ENCODE assay signal across 8 mouse cellular contexts in the genomic region with DNA sequence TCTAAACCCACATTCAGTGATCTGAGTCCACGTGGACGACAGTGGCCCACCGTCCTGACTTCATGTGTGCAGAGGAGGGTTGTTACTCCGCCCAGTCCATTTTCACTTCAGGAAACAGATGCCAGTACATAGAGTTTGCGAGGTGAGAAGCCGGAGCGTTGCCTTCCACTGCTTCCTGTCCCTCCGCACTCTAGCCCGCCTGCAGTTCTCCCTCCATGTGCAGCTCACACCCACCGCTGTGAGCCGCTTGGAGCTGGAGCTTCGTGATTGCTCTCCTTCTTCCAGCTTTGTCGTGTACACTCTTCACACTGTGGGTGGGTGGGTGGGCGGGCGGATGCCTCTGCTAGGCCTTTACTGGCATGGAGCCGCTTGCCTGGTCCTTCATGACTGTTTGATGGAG. TPM values are rescaled to one million over a fixed set of nuclear protein-coding genes. Genes with fewer than 3 reads are reported as not detected.
A peak's percentile ranks its signal among the peaks of the same experiment; 100 is the strongest.
DNase-seq lines count a peak whose midpoint lies in the region; ATAC-seq lines count a peak whose summit lies in the region.

No protein-coding gene starts in this region.

- no peaks in the 10 kb centered on the region for H3K9me3 ChIP-seq in heart, embryonic 11.5 days (replicated peaks; ENCODE audit: control insufficient read depth, low read length)
- no peaks in the 10 kb centered on the region for H3K9me3 ChIP-seq in limb, embryonic 13.5 days
- H3K9me3 ChIP-seq in stomach, embryonic 15.5 days, result no peaks in the 10 kb centered on the region

- no peak overlapping the region for H3K9ac ChIP-seq in heart, embryonic 11.5 days (ENCODE audit: low read depth, low read length)
- H3K9ac ChIP-seq in limb, embryonic 13.5 days, result peak overlapping the region; percentile 50; the same call in 1 of the 2 replicates
- H3K9ac ChIP-seq in stomach, embryonic 15.5 days, result no peak overlapping the region

- no peak overlapping the region for H3K4me2 ChIP-seq in heart, embryonic 11.5 days
- peak overlapping the region; percentile 52 for H3K4me2 ChIP-seq in limb, embryonic 13.5 days (replicated peaks)
- peak overlapping the region; percentile 24; the same call in 1 of the 2 replicates for H3K4me2 ChIP-seq in stomach, embryonic 15.5 days

- 54% methylated on average over 16 of the region's 16 CpGs for WGBS in heart, embryonic 11.5 days (ENCODE audit: insufficient replicate concordance)
- WGBS in limb, embryonic 13.5 days, result 25% methylated on average over 16 of the region's 16 CpGs
- WGBS in stomach, embryonic 15.5 days, result 34% methylated on average over 16 of the region's 16 CpGs

- no peak overlapping the region for H3K4me3 ChIP-seq in heart, embryonic 11.5 days (ENCODE audit: low read depth, low read length)
- H3K4me3 ChIP-seq in limb, embryonic 13.5 days, result no peak overlapping the region
- H3K4me3 ChIP-seq in stomach, embryonic 15.5 days (replicated peaks), result no peak overlapping the region

- DNase-seq in heart, adult 9 months (ENCODE audit: low spot score in 2 of 2), result no peak
- peak; percentile 83 for DNase-seq in right cerebral cortex, adult 18-20 months
- no peak for DNase-seq in right cerebral cortex, postnatal 4 days
- no peak for DNase-seq in gastrocnemius, postnatal 25 days
- no peak for DNase-seq in layer of hippocampus, postnatal 14 days (ENCODE audit: low spot score in 2 of 2)

- H3K27me3 ChIP-seq in heart, embryonic 11.5 days (ENCODE audit: control insufficient read depth, insufficient read depth, low read length), result no peaks in the 10 kb centered on the region
- H3K27me3 ChIP-seq in limb, embryonic 13.5 days, result no peaks in the 10 kb centered on the region
- no peaks in the 10 kb centered on the region for H3K27me3 ChIP-seq in stomach, embryonic 15.5 days (replicated peaks)

- H3K4me1 ChIP-seq in heart, embryonic 11.5 days (ENCODE audit: control insufficient read depth, insufficient read depth, low read length), result peaks cover 22% of the 10 kb centered on the region
- H3K4me1 ChIP-seq in limb, embryonic 13.5 days, result peaks cover 44% of the 10 kb centered on the region
- H3K4me1 ChIP-seq in stomach, embryonic 15.5 days, result peaks cover 10% of the 10 kb centered on the region; the same call in 1 of the 2 replicates

- H3K27ac ChIP-seq in heart, embryonic 11.5 days (ENCODE audit: low read depth, low read length), result peak overlapping the region; percentile 32
- peak overlapping the region; percentile 52; the same call in 1 of the 2 replicates for H3K27ac ChIP-seq in limb, embryonic 13.5 days
- no peak overlapping the region for H3K27ac ChIP-seq in stomach, embryonic 15.5 days

- H3K36me3 ChIP-seq in heart, embryonic 11.5 days (ENCODE audit: control insufficient read depth, insufficient read depth, low read length), result no peaks in the 10 kb centered on the region
- H3K36me3 ChIP-seq in limb, embryonic 13.5 days, result no peaks in the 10 kb centered on the region
- H3K36me3 ChIP-seq in stomach, embryonic 15.5 days, result no peaks in the 10 kb centered on the region

- no peak for ATAC-seq in heart, embryonic 11.5 days (replicated peaks; ENCODE audit: insufficient number of reproducible peaks, low FRiP score, low TSS enrichment)
- peak; percentile 54; the same call in 1 of the 2 replicates for ATAC-seq in limb, embryonic 13.5 days (ENCODE audit: low FRiP score, low read depth)
- ATAC-seq in stomach, embryonic 15.5 days (ENCODE audit: insufficient read depth, low FRiP score, low read depth), result no peak

RNA-seq across cellular contexts. Expression of gene Dip2b, which starts 53.8 kb away (rescaled TPM):
- 16.6 and 17.6 TPM in 2 replicates for polyA plus RNA-seq in heart, embryonic 11.5 days (2014; fragmentation: Nextera tagmentation; extraction: Ambion mirVana)
- 11.0 and 11.1 TPM in 2 replicates for polyA plus RNA-seq in limb, embryonic 13.5 days (2015; fragmentation: Nextera tagmentation; extraction: Ambion mirVana)
- polyA plus RNA-seq in stomach, embryonic 15.5 days (2015; fragmentation: Nextera tagmentation; extraction: Ambion mirVana), result 9.8 and 10.6 TPM in 2 replicates
- total RNA-seq in gastrocnemius, postnatal 25 days (2021), result 1 to 10 TPM; 7.4 to 7.7 TPM
- 10 to 100 TPM; 53.8 to 54.2 TPM for total RNA-seq in layer of hippocampus, postnatal 14 days (2021)
